Mouse (Mus musculus): ENCODE data around the gene Tfam. TPM values are rescaled to one million over a fixed set of nuclear protein-coding genes. Genes with fewer than 3 reads are reported as not detected.

Gene Tfam
- polyA plus RNA-seq, 1 experiment from 2014 or later, result 76.5 TPM

GRCm38 (mm10) chr10:71239479-71240120 is 1.5 kb upstream of the Tfam start:
- H3K27me3 ChIP-seq (replicated peaks; ENCODE audit: control insufficient read depth, insufficient read depth, low read length), result no peaks in the 10 kb centered on the region
- no peak for ATAC-seq
- H3K9ac ChIP-seq (ENCODE audit: low read depth, low read length), result no peak overlapping the region
- peaks cover 6% of the 10 kb centered on the region; the same call in 1 of the 2 replicates for H3K4me1 ChIP-seq (ENCODE audit: control insufficient read depth, insufficient read depth, low read length)
- peak overlapping the region; percentile 35; the same call in 1 of the 2 replicates for H3K4me2 ChIP-seq (ENCODE audit: low read depth, low read length)
- H3K9me3 ChIP-seq (ENCODE audit: control insufficient read depth, low read length), result no peaks in the 10 kb centered on the region
- 45% methylated on average over 6 of the region's 6 CpGs for WGBS
- H3K27ac ChIP-seq (ENCODE audit: low read length), result no peak overlapping the region
- 0 out of 2 replicates have a peak overlapping the region, but pooled peaks have one; percentile 17 for H3K4me3 ChIP-seq (ENCODE audit: low read length)
- H3K36me3 ChIP-seq (ENCODE audit: control insufficient read depth, insufficient read depth, low read length), result peaks cover 7% of the 10 kb centered on the region

- Histone ChIP-seq H3K36me3 (ENCODE audit: control insufficient read depth, insufficient read depth, low read length) (peaks cover 8% of the 10 kb centered on the region), H3K4me1 (ENCODE audit: control insufficient read depth, insufficient read depth, low read length) (peaks cover 6% of the 10 kb centered on the region; the same call in 1 of the 2 replicates), H3K27me3 (replicated peaks; ENCODE audit: control insufficient read depth, insufficient read depth, low read length) (no peaks in the 10 kb centered on the region), H3K9me3 (ENCODE audit: control insufficient read depth, low read length) (no peaks in the 10 kb centered on the region), H3K9ac (ENCODE audit: low read depth, low read length) (peak overlapping the region; percentile 91), H3K4me3 (ENCODE audit: low read length) (peak overlapping the region; percentile 92), H3K27ac (ENCODE audit: low read length) (peak overlapping the region; percentile 78), H3K4me2 (ENCODE audit: low read depth, low read length) (peak overlapping the region; percentile 79)
- WGBS, result under 1% methylated on average over 67 of the region's 68 CpGs
- ATAC-seq, result peak; percentile 99
Measured at GRCm38 (mm10) chr10:71237516-71238239, 402 bp downstream of the Tfam start.

GRCm38 (mm10) chr10:71234071-71234470 is 4.0 kb downstream of the Tfam start:
- Histone ChIP-seq H3K27ac (ENCODE audit: low read length) (no peak overlapping the region), H3K4me1 (ENCODE audit: control insufficient read depth, insufficient read depth, low read length) (peaks cover 6% of the 10 kb centered on the region; the same call in 1 of the 2 replicates), H3K9ac (ENCODE audit: low read depth, low read length) (no peak overlapping the region), H3K27me3 (replicated peaks; ENCODE audit: control insufficient read depth, insufficient read depth, low read length) (no peaks in the 10 kb centered on the region), H3K4me3 (ENCODE audit: low read length) (no peak overlapping the region), H3K9me3 (ENCODE audit: control insufficient read depth, low read length) (no peaks in the 10 kb centered on the region), H3K4me2 (ENCODE audit: low read depth, low read length) (no peak overlapping the region), H3K36me3 (ENCODE audit: control insufficient read depth, insufficient read depth, low read length) (peaks cover 12% of the 10 kb centered on the region)
- WGBS, result 96% methylated on average over 8 of the region's 8 CpGs
- no peak for ATAC-seq

DNA sequence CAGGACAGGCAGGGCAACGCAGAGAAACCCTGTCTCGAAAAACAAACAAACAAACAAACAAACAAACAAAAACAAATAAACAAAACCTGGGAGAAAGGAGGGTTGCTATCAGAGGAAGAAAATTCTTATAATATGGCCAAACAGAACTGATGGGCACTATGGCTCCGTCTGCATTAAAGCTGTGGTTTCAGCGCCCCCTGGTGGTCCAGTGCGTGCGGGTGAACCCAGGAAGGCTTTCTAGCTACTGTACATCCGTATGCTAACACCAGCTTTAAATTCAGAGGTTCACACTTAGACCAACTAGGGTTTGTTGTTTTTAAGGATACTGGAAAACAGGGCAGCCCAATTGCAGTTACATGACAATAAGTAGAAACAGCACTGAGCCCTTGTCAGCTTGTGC is 12.2 kb downstream of the Tfam start:
- Histone ChIP-seq H3K4me2 (ENCODE audit: low read depth, low read length) (no peak overlapping the region), H3K36me3 (ENCODE audit: control insufficient read depth, insufficient read depth, low read length) (peaks cover 27% of the 10 kb centered on the region), H3K9me3 (ENCODE audit: control insufficient read depth, low read length) (no peaks in the 10 kb centered on the region), H3K27ac (ENCODE audit: low read length) (no peak overlapping the region), H3K4me3 (ENCODE audit: low read length) (no peak overlapping the region), H3K27me3 (replicated peaks; ENCODE audit: control insufficient read depth, insufficient read depth, low read length) (no peaks in the 10 kb centered on the region), H3K4me1 (ENCODE audit: control insufficient read depth, insufficient read depth, low read length) (no peaks in the 10 kb centered on the region), H3K9ac (ENCODE audit: low read depth, low read length) (no peak overlapping the region)
- peak; percentile 56; the same call in 1 of the 2 replicates for ATAC-seq
- 34% methylated on average over 7 of the region's 7 CpGs for WGBS

DNA sequence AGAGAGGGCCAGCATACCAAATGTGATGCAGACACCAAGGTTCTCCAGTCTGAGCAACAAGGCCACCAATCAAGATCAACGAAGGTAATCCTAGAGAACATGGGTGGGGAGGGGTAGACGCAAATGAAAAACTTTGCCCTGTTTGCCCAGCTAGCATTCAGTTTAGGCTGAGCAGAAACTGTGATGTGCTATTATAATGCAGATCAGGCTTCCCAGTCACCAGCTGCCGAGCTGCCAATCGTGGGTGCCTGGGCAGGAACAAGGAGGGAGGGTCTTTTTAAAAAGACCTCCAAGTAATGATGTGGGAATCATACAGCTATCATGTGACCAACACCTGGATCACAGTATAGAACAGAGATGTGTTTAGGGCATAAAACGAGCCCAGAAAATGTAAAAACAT is 15.0 kb downstream of the Tfam start:
- WGBS, result 81% methylated on average over 5 of the region's 5 CpGs
- Histone ChIP-seq H3K4me1 (ENCODE audit: control insufficient read depth, insufficient read depth, low read length) (no peaks in the 10 kb centered on the region), H3K4me3 (ENCODE audit: low read length) (no peak overlapping the region), H3K36me3 (ENCODE audit: control insufficient read depth, insufficient read depth, low read length) (peaks cover 17% of the 10 kb centered on the region; the same call in 1 of the 2 replicates), H3K4me2 (ENCODE audit: low read depth, low read length) (no peak overlapping the region), H3K9me3 (ENCODE audit: control insufficient read depth, low read length) (no peaks in the 10 kb centered on the region), H3K27ac (ENCODE audit: low read length) (no peak overlapping the region), H3K27me3 (replicated peaks; ENCODE audit: control insufficient read depth, insufficient read depth, low read length) (no peaks in the 10 kb centered on the region), H3K9ac (ENCODE audit: low read depth, low read length) (no peak overlapping the region)
- no peak for ATAC-seq

DNA sequence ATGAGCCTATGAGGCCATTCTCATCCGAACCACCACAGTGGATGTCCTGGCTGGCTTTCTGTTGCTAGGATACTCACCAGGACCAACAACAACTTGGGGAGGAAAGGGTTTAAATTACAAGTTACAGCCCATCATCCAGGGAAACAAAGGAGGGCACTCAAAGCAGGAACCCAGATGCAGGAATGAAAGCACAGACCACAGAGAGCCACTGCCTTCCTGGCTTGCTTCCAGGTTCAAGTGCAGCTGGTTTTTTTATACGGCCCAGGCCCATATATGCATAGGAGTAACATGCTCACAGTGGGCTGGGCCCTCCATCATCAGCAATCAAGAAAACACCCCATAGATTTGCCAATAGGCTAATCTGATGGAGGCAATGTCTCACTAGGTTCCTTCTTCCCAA is 15.4 kb downstream of the Tfam start:
- H3K4me2 ChIP-seq (ENCODE audit: low read depth, low read length), result no peak overlapping the region
- 79% methylated on average over 2 of the region's 2 CpGs for WGBS
- no peak overlapping the region for H3K9ac ChIP-seq (ENCODE audit: low read depth, low read length)
- no peaks in the 10 kb centered on the region for H3K4me1 ChIP-seq (ENCODE audit: control insufficient read depth, insufficient read depth, low read length)
- H3K4me3 ChIP-seq (ENCODE audit: low read length), result no peak overlapping the region
- H3K27ac ChIP-seq (ENCODE audit: low read length), result no peak overlapping the region
- H3K9me3 ChIP-seq (ENCODE audit: control insufficient read depth, low read length), result no peaks in the 10 kb centered on the region
- H3K27me3 ChIP-seq (replicated peaks; ENCODE audit: control insufficient read depth, insufficient read depth, low read length), result no peaks in the 10 kb centered on the region
- peaks cover 16% of the 10 kb centered on the region; the same call in 1 of the 2 replicates for H3K36me3 ChIP-seq (ENCODE audit: control insufficient read depth, insufficient read depth, low read length)
- no peak for ATAC-seq

DNA sequence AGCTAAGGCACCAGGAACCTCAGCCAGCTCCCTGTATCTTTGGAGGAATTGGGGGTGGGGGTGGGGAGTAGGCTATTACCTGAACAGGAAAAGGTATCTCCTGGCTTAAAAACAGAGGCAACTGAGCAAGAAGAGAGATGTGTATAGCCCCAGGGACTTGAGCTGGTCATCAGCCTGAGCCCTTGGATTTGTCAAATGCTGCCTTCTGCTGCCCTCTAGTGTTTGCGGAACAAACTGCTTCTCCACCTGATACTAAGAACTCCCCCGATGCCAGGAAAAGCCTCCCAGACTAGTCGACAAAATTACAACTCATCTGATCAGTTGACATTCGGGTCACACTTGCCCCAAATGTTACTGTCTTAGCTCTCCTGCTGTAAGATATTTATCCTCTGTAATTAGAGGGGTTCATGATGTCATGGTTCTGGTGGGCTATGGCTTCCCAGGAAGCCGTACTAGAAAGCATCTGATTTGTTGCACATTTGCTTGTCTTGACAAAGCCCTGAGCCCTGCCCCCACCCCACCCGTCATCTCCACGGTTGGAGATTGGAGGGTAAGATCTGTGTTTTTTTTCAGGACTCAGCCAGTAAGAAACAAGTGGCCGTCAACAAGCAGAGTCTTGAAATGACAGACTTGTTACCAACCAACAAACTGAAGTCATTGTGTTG is 19.7 kb downstream of the Tfam start:
- WGBS, result 19% methylated on average over 8 of the region's 8 CpGs
- no peak overlapping the region for H3K27ac ChIP-seq (ENCODE audit: low read length)
- peaks cover 6% of the 10 kb centered on the region; the same call in 1 of the 2 replicates for H3K36me3 ChIP-seq (ENCODE audit: control insufficient read depth, insufficient read depth, low read length)
- H3K4me3 ChIP-seq (ENCODE audit: low read length), result no peak overlapping the region
- no peak overlapping the region for H3K9ac ChIP-seq (ENCODE audit: low read depth, low read length)
- no peaks in the 10 kb centered on the region for H3K9me3 ChIP-seq (ENCODE audit: control insufficient read depth, low read length)
- peak; percentile 60 for ATAC-seq
- no peak overlapping the region for H3K4me2 ChIP-seq (ENCODE audit: low read depth, low read length)
- H3K27me3 ChIP-seq (replicated peaks; ENCODE audit: control insufficient read depth, insufficient read depth, low read length), result no peaks in the 10 kb centered on the region
- H3K4me1 ChIP-seq (ENCODE audit: control insufficient read depth, insufficient read depth, low read length), result no peaks in the 10 kb centered on the region

- no peak for ATAC-seq
- Histone ChIP-seq H3K36me3 (ENCODE audit: control insufficient read depth, insufficient read depth, low read length) (no peaks in the 10 kb centered on the region), H3K4me2 (ENCODE audit: low read depth, low read length) (no peak overlapping the region), H3K4me1 (ENCODE audit: control insufficient read depth, insufficient read depth, low read length) (no peaks in the 10 kb centered on the region), H3K9me3 (ENCODE audit: control insufficient read depth, low read length) (no peaks in the 10 kb centered on the region), H3K4me3 (ENCODE audit: low read length) (no peak overlapping the region), H3K27ac (ENCODE audit: low read length) (no peak overlapping the region), H3K9ac (ENCODE audit: low read depth, low read length) (no peak overlapping the region), H3K27me3 (replicated peaks; ENCODE audit: control insufficient read depth, insufficient read depth, low read length) (no peaks in the 10 kb centered on the region)
- 74% methylated on average over 9 of the region's 9 CpGs for WGBS
Measured at GRCm38 (mm10) chr10:71215996-71216395, 22.1 kb downstream of the Tfam start.

GRCm38 (mm10) chr10:71201512-71201911 is 36.6 kb downstream of the Tfam start:
- Histone ChIP-seq H3K9ac (ENCODE audit: low read depth, low read length) (no peak overlapping the region), H3K4me2 (ENCODE audit: low read depth, low read length) (no peak overlapping the region), H3K27ac (ENCODE audit: low read length) (no peak overlapping the region), H3K27me3 (replicated peaks; ENCODE audit: control insufficient read depth, insufficient read depth, low read length) (no peaks in the 10 kb centered on the region), H3K4me3 (ENCODE audit: low read length) (no peak overlapping the region), H3K36me3 (ENCODE audit: control insufficient read depth, insufficient read depth, low read length) (no peaks in the 10 kb centered on the region), H3K4me1 (ENCODE audit: control insufficient read depth, insufficient read depth, low read length) (no peaks in the 10 kb centered on the region), H3K9me3 (ENCODE audit: control insufficient read depth, low read length) (no peaks in the 10 kb centered on the region)
- 90% methylated on average over 2 of the region's 2 CpGs for WGBS
- no peak for ATAC-seq

All from intestine, embryonic 16.5 days (tissue).